Mouse (Mus musculus): Measurements from ENCODE around the gene Akirin2. TPM values are rescaled to one million over a fixed set of nuclear protein-coding genes. Genes with fewer than 3 reads are reported as not detected.
A peak's percentile ranks its signal among the peaks of the same experiment; 100 is the strongest.

Akirin2 gene
- polyA plus RNA-seq (2014; fragmentation: Nextera tagmentation; extraction: Ambion mirVana): 86.8 and 102 TPM in 2 replicates

DNA sequence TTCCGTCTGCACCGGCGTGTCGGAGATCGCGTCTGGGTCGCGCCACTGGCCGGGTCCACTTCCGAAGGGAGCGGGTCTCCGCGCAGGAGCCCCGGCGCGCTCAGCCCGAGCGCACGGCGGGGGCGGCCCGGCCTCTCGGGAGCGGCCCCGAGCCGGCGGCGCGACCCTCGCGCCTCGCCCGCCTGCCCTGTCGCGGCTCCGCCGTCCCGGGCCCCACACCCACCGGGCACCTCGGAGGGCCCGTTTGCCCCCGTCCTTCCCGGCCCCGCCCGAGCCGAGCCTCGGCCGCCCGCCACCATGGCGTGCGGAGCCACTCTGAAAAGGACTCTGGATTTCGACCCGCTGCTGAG is at the start of gene Akirin2:
Gene Akirin2, plus strand, starts transcription at position 190 of the 350 bp plus-strand sequence.
- Histone ChIP-seq H3K4me1 (ENCODE audit: control insufficient read depth, insufficient read depth, low read length) (peaks cover 29% of the 10 kb centered on the region), H3K27me3 (ENCODE audit: control insufficient read depth, insufficient read depth, low read length) (no peaks in the 10 kb centered on the region), H3K36me3 (ENCODE audit: control insufficient read depth, insufficient read depth, low read length) (0 out of 2 replicates have a peak, but pooled peaks cover 1% of the 10 kb centered on the region), H3K4me2 (ENCODE audit: low read length) (peak within 1 kb of the TSS; percentile 83), H3K9ac (replicated peaks; ENCODE audit: low read length) (peak within 1 kb of the TSS; percentile 96), H3K4me3 (replicated peaks; ENCODE audit: low read depth, low read length) (peak within 1 kb of the TSS; percentile 98), H3K27ac (replicated peaks; ENCODE audit: low read depth, low read length) (peak within 1 kb of the TSS; percentile 94), H3K9me3 (ENCODE audit: control insufficient read depth, low read length) (no peaks in the 10 kb centered on the region)
- DNase-seq (no peak), ATAC-seq (ENCODE audit: low FRiP score, low TSS enrichment) (peak; percentile 86)
- WGBS: under 1% methylated on average over 53 of the region's 53 CpGs

DNA sequence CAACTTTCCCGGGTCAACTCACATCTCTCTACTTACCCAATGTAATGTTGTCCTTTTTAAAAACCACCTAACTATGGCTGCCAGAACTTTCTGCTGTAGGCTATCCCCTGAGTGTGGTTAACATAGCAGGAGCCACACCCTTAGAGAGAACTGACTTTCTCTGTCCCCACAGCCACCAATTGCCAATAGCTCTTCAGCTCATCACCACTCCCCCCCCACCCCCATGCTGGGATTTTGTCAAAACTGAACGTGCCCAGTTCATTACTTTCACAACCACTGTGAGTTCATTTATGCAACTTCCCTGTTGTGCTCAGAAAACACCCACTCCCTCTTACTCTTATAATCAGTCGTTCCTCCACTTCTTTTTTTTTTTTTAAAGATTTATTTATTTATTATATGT is 40.4 kb upstream of the Akirin2 start:
- no peak overlapping the region for H3K4me3 ChIP-seq (replicated peaks; ENCODE audit: low read depth, low read length)
- H3K9me3 ChIP-seq (ENCODE audit: control insufficient read depth, low read length): no peaks in the 10 kb centered on the region; the same call in 1 of the 2 replicates
- 93% methylated on average over 3 of the region's 3 CpGs for WGBS

DNA sequence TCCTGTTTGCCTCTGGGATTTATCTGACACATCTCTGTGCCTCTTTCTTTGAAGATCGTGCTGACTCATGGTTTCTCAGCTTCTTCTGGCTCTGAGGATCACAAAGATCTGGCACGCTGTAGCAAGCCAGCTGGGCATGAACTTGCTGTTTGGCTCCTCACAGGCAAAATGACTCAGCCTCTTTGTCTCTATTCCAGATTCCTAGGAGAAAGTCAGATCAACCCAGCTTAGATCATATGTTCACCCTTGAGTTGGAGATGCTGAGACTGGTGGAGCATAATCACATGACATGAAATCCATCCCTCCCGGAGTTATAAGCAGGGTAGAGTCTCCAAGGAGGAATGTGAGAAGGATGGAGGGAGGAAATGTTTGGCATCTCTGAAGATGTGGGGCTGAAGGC is 27.9 kb upstream of the Akirin2 start:
- WGBS: 84% methylated on average over 3 of the region's 3 CpGs
- H3K36me3 ChIP-seq (ENCODE audit: control insufficient read depth, insufficient read depth, low read length): no peaks in the 10 kb centered on the region
- no peak overlapping the region for H3K27ac ChIP-seq (replicated peaks; ENCODE audit: low read depth, low read length)
- H3K27me3 ChIP-seq (ENCODE audit: control insufficient read depth, insufficient read depth, low read length): no peaks in the 10 kb centered on the region
- DNase-seq (no peak), ATAC-seq (ENCODE audit: low FRiP score, low TSS enrichment) (no peak)
- H3K9ac ChIP-seq (replicated peaks; ENCODE audit: low read length): no peak overlapping the region
- H3K9me3 ChIP-seq (ENCODE audit: control insufficient read depth, low read length): no peaks in the 10 kb centered on the region
- no peaks in the 10 kb centered on the region for H3K4me1 ChIP-seq (ENCODE audit: control insufficient read depth, insufficient read depth, low read length)
- no peak overlapping the region for H3K4me2 ChIP-seq (ENCODE audit: low read length)
- H3K4me3 ChIP-seq (replicated peaks; ENCODE audit: low read depth, low read length): no peak overlapping the region

More for the DNA sequence above, 40.4 kb upstream of the Akirin2 start:
- Histone ChIP-seq H3K9ac (replicated peaks; ENCODE audit: low read length) (no peak overlapping the region), H3K36me3 (ENCODE audit: control insufficient read depth, insufficient read depth, low read length) (no peaks in the 10 kb centered on the region), H3K27me3 (ENCODE audit: control insufficient read depth, insufficient read depth, low read length) (no peaks in the 10 kb centered on the region), H3K4me2 (ENCODE audit: low read length) (no peak overlapping the region), H3K4me1 (ENCODE audit: control insufficient read depth, insufficient read depth, low read length) (no peaks in the 10 kb centered on the region), H3K27ac (replicated peaks; ENCODE audit: low read depth, low read length) (no peak overlapping the region)
- no peak for DNase-seq
- ATAC-seq (ENCODE audit: low FRiP score, low TSS enrichment): no peak

DNA sequence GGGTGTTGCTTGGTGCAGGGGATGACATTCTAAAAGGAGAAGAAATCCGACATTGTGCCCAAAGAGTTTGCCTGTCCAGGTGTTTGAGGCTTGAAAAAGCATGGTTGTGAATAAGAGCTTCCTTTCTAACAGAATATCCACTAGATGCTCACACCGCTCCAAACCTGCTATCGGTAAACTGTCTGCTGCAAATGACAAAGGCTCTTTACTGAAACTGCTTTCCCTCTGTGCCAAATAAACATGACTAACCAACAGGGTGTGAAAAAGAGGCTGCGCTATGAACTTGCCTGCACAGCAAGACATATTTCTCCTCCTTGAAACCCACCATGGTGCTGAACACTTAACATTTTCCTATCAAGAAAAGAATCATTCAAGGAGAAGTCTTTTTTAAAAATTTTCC is 27.2 kb upstream of the Akirin2 start:
- Histone ChIP-seq H3K27me3 (ENCODE audit: control insufficient read depth, insufficient read depth, low read length) (no peaks in the 10 kb centered on the region), H3K9me3 (ENCODE audit: control insufficient read depth, low read length) (no peaks in the 10 kb centered on the region), H3K4me2 (ENCODE audit: low read length) (no peak overlapping the region), H3K27ac (replicated peaks; ENCODE audit: low read depth, low read length) (no peak overlapping the region), H3K4me1 (ENCODE audit: control insufficient read depth, insufficient read depth, low read length) (no peaks in the 10 kb centered on the region), H3K36me3 (ENCODE audit: control insufficient read depth, insufficient read depth, low read length) (no peaks in the 10 kb centered on the region), H3K9ac (replicated peaks; ENCODE audit: low read length) (no peak overlapping the region), H3K4me3 (replicated peaks; ENCODE audit: low read depth, low read length) (no peak overlapping the region)
- ATAC-seq (ENCODE audit: low FRiP score, low TSS enrichment) (no peak), DNase-seq (no peak)
- 92% methylated on average over 4 of the region's 4 CpGs for WGBS

DNA sequence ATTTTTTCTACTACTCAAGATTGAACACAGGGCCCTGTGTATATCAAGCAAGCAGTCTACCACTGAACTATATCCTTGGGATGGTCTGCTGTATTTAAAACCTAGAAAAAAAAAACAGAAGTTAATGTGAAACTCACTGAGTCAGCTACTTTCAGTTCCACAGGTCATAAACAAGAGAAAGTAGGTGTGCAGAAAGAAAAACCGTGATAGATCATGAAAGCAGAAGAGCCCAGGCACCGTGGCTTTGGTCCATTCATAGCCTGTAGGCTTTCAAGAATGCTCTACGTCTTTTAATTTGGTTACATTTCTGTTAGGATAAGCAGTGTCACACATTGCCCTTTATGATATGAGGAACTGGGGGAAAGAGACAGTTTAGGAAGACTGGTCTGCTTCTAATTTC is 24.0 kb upstream of the Akirin2 start:
- H3K9me3 ChIP-seq (ENCODE audit: control insufficient read depth, low read length): no peaks in the 10 kb centered on the region
- no peak overlapping the region for H3K9ac ChIP-seq (replicated peaks; ENCODE audit: low read length)
- no peaks in the 10 kb centered on the region for H3K36me3 ChIP-seq (ENCODE audit: control insufficient read depth, insufficient read depth, low read length)
- 83% methylated on average over 3 of the region's 3 CpGs for WGBS
- DNase-seq (no peak), ATAC-seq (ENCODE audit: low FRiP score, low TSS enrichment) (no peak)
- no peaks in the 10 kb centered on the region for H3K27me3 ChIP-seq (ENCODE audit: control insufficient read depth, insufficient read depth, low read length)
- no peak overlapping the region for H3K4me3 ChIP-seq (replicated peaks; ENCODE audit: low read depth, low read length)
- H3K4me2 ChIP-seq (ENCODE audit: low read length): no peak overlapping the region
- no peaks in the 10 kb centered on the region for H3K4me1 ChIP-seq (ENCODE audit: control insufficient read depth, insufficient read depth, low read length)
- H3K27ac ChIP-seq (replicated peaks; ENCODE audit: low read depth, low read length): no peak overlapping the region

DNA sequence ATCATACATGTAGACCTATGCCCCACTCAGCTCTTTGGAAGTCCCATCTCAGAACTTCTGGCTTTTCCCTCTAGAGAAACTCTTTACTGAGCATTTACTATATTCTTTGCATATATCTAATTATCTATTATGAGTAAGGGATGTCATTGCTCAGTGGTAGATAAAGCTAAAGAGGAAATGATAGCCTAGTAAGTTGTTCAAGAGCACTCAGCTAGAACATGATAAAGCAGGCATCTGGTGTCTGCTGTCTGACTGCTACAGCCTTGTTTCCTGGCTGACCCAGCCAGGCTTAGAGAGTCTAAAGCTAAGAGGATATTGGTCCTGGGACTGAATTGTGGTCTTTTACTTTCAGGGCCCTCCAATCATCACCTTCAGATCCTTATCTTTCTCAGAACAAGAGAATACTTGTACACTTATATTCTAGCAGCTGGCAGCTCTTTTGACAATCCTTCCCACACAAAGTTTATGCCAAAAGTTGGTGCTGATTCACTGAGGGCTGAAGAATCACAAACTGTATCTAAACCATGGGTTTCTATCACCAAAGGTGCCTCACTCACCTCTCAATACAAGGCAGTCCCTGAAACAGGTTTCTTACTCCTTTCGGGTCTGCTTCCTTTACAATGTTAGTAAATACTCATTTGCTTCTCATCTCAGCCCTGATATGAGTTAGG is 22.2 kb upstream of the Akirin2 start:
- WGBS: 92% methylated on average over 1 of the region's 1 CpGs
- H3K4me1 ChIP-seq (ENCODE audit: control insufficient read depth, insufficient read depth, low read length): no peaks in the 10 kb centered on the region

DNA sequence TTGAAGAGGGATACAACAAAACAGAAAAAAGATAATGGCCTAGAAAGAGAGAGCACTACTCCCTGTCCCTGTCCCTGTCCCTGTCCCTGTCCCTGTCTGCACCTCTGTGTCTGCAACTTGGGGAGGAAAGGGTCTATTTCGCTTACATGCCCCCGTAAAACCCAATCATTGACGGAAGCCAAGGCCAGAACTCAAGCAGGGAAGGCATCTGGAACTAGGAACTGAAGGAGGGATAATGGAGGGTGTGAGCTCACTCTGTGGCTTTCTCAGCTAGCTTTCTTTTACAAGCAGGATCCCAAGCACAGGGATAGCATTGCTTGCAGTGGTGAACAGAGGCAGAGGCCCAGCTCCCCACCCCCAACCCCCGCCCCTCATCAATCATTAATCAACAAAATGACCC is 21.4 kb upstream of the Akirin2 start:
- 84% methylated on average over 4 of the region's 4 CpGs for WGBS
- H3K4me1 ChIP-seq (ENCODE audit: control insufficient read depth, insufficient read depth, low read length): no peaks in the 10 kb centered on the region
- ATAC-seq (ENCODE audit: low FRiP score, low TSS enrichment): no peak

More for the DNA sequence above, 22.2 kb upstream of the Akirin2 start:
- H3K9ac ChIP-seq (replicated peaks; ENCODE audit: low read length): no peak overlapping the region
- no peaks in the 10 kb centered on the region for H3K27me3 ChIP-seq (ENCODE audit: control insufficient read depth, insufficient read depth, low read length)
- H3K36me3 ChIP-seq (ENCODE audit: control insufficient read depth, insufficient read depth, low read length): no peaks in the 10 kb centered on the region
- H3K27ac ChIP-seq (replicated peaks; ENCODE audit: low read depth, low read length): no peak overlapping the region
- H3K9me3 ChIP-seq (ENCODE audit: control insufficient read depth, low read length): no peaks in the 10 kb centered on the region
- DNase-seq (no peak), ATAC-seq (ENCODE audit: low FRiP score, low TSS enrichment) (no peak)
- no peak overlapping the region for H3K4me2 ChIP-seq (ENCODE audit: low read length)
- H3K4me3 ChIP-seq (replicated peaks; ENCODE audit: low read depth, low read length): no peak overlapping the region

DNA sequence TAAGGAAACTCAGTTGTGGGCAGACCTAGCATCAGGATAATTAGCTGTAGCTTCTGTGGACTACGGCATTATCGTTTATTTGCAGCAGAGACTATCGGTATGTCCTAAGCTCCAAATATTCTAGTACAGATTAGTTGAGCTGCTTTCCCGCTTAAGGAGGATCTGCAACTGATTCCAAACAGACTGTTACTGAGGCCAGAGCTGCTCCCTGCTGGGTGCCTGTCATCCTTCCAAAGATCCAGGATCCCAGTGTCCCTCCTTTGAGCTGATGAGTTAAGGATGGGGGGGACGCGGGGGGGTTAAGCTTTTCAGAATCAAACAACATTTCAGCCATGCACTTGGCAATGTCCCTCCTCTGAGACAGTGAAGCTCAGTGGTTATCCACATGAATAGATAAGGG is 20.8 kb upstream of the Akirin2 start:
- Histone ChIP-seq H3K9me3 (ENCODE audit: control insufficient read depth, low read length) (no peaks in the 10 kb centered on the region), H3K4me1 (ENCODE audit: control insufficient read depth, insufficient read depth, low read length) (no peaks in the 10 kb centered on the region), H3K27me3 (ENCODE audit: control insufficient read depth, insufficient read depth, low read length) (no peaks in the 10 kb centered on the region), H3K9ac (replicated peaks; ENCODE audit: low read length) (no peak overlapping the region), H3K4me3 (replicated peaks; ENCODE audit: low read depth, low read length) (no peak overlapping the region), H3K36me3 (ENCODE audit: control insufficient read depth, insufficient read depth, low read length) (no peaks in the 10 kb centered on the region), H3K4me2 (ENCODE audit: low read length) (no peak overlapping the region), H3K27ac (replicated peaks; ENCODE audit: low read depth, low read length) (no peak overlapping the region)
- DNase-seq (no peak), ATAC-seq (ENCODE audit: low FRiP score, low TSS enrichment) (no peak)
- WGBS: 84% methylated on average over 6 of the region's 6 CpGs

More for the DNA sequence above, 21.4 kb upstream of the Akirin2 start:
- no peak overlapping the region for H3K27ac ChIP-seq (replicated peaks; ENCODE audit: low read depth, low read length)
- H3K4me3 ChIP-seq (replicated peaks; ENCODE audit: low read depth, low read length): no peak overlapping the region
- no peak for DNase-seq
- no peaks in the 10 kb centered on the region for H3K36me3 ChIP-seq (ENCODE audit: control insufficient read depth, insufficient read depth, low read length)
- no peaks in the 10 kb centered on the region for H3K9me3 ChIP-seq (ENCODE audit: control insufficient read depth, low read length)
- H3K4me2 ChIP-seq (ENCODE audit: low read length): no peak overlapping the region
- no peaks in the 10 kb centered on the region for H3K27me3 ChIP-seq (ENCODE audit: control insufficient read depth, insufficient read depth, low read length)
- no peak overlapping the region for H3K9ac ChIP-seq (replicated peaks; ENCODE audit: low read length)

DNA sequence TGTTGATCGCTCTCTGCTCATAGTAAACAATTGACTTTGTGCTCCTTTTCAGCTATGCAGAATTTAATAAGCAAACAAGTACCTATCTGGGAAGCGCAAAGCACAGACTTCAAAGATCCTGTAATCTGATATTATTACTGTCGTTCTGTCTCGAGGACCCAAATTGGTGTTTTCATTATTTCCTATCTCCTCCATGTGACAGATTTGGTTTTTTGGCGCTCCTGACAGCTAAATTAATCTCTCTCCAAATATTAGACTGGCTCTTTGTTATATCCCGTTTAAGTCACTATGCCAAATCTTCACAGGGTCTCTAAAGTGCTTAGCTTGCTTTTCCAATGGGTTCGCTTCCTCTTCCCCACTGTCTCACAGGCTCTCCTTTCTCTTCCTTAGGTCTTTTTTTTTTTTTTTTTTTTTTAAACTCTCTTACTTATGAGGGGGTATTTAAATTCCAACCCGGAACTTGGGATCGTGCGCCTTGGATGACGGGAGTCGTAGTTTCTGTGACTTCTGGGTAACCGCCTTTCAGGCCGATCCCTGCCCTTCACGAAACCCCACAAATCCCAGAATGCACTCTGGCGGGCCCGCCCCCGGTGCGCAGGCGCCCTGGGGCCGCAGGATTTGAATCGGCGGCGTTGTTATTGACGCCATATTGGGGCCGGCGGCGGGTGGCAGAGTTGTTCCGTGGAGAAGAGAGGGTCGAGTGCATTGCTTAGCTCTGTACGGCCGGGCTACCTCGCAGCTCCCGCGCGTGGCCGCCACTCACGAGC is 573 bp upstream of the Akirin2 start:
- peak; percentile 92 for ATAC-seq (ENCODE audit: low FRiP score, low TSS enrichment)
- 3% methylated on average over 38 of the region's 38 CpGs for WGBS

More for the DNA sequence above, 573 bp upstream of the Akirin2 start:
- H3K27me3 ChIP-seq (ENCODE audit: control insufficient read depth, insufficient read depth, low read length): no peaks in the 10 kb centered on the region
- H3K27ac ChIP-seq (replicated peaks; ENCODE audit: low read depth, low read length): peak overlapping the region; percentile 94
- H3K4me3 ChIP-seq (replicated peaks; ENCODE audit: low read depth, low read length): peak overlapping the region; percentile 98
- DNase-seq: peak; percentile 99
- H3K36me3 ChIP-seq (ENCODE audit: control insufficient read depth, insufficient read depth, low read length): no peaks in the 10 kb centered on the region
- peaks cover 24% of the 10 kb centered on the region for H3K4me1 ChIP-seq (ENCODE audit: control insufficient read depth, insufficient read depth, low read length)
- H3K9me3 ChIP-seq (ENCODE audit: control insufficient read depth, low read length): no peaks in the 10 kb centered on the region
- H3K9ac ChIP-seq (replicated peaks; ENCODE audit: low read length): peak overlapping the region; percentile 96
- peak overlapping the region; percentile 83 for H3K4me2 ChIP-seq (ENCODE audit: low read length)
